Mouse (Mus musculus) kidney, adult 2 months (tissue): ENCODE data around the gene Fhit. TPM values are rescaled to one million over a fixed set of nuclear protein-coding genes. Genes with fewer than 3 reads are reported as not detected.
"Not testable (repeated sequence)": the region's sequence is repeated elsewhere in the genome, so short reads cannot be mapped to it uniquely, and the experiment has no call there.

Source experiments
- DNase-seq: peaks from one replicate; pipeline ENCODE4 v3.0.0; 2021
- H3K27ac ChIP-seq: fragments of 200-500 bp; 2 replicates; pipeline ENCODE4 v1.5.1; 2012; ENCODE audit warnings: low read depth, low read length, control low read depth, inconsistent platforms; ENCODE audit not compliant: insufficient read depth
- H3K27me3 ChIP-seq: fragments of 200-500 bp; replicated peaks from 2 replicates; pipeline ENCODE4 v1.6.1; 2012; ENCODE audit warnings: mild to moderate bottlenecking, moderate library complexity, low read length, inconsistent platforms; ENCODE audit not compliant: control insufficient read depth, insufficient read depth
- H3K36me3 ChIP-seq: fragments of 200-500 bp; 2 replicates; pipeline ENCODE4 v1.6.1; 2012; ENCODE audit warnings: mild to moderate bottlenecking, moderate library complexity, low read length, inconsistent platforms; ENCODE audit not compliant: control insufficient read depth, insufficient read depth
- H3K4me1 ChIP-seq: fragments of 200-500 bp; 2 replicates; pipeline ENCODE4 v1.6.1; 2011; ENCODE audit warnings: low read length; ENCODE audit not compliant: control insufficient read depth, insufficient read depth
- H3K4me3 ChIP-seq: fragments of 200-500 bp; 2 replicates; pipeline ENCODE4 v1.5.1; 2011; ENCODE audit warnings: mild to moderate bottlenecking, low read depth, low read length, control low read depth; ENCODE audit not compliant: insufficient read depth
- CTCF ChIP-seq: fragments of 200-500 bp; conservative IDR thresholded peaks from 2 replicates; pipeline ENCODE4 v1.5.1; 2011; ENCODE audit warnings: low read depth, mild to moderate bottlenecking, control low read depth, low read length, moderate library complexity, mixed read lengths; ENCODE audit not compliant: insufficient read depth, insufficient read length
- POLR2A ChIP-seq: fragments of 200-500 bp; IDR thresholded peaks from one replicate; pipeline ENCODE4 v1.6.1; 2011; ENCODE audit warnings: low read depth, low read length, control low read depth
- WGBS: fragments of 180-500 bp; shearing (Covaris S2); methylation state at CpG from one replicate; pipeline ENCODE4 v1.1.7; 2018; 5-methylcytosine and 5-hydroxymethylcytosine counted together
- polyA plus RNA-seq: library from polyadenylated mRNA; depleted of rRNA; stranded (reverse); fragments of >200 nt; gene quantifications from 2 replicates; pipeline ENCODE4 v1.2.3, GENCODE M21; 2012

Gene Fhit
- polyA plus RNA-seq, 1 experiment: 21.3 TPM

GRCm38 (mm10) chr14:9899494-9899893 lies 1262.3 kb downstream of the Fhit start:
- no peak for DNase-seq
- 68% methylated on average over 2 of the region's 2 CpGs for WGBS
- H3K36me3 ChIP-seq: no peaks in the 10 kb centered on the region

GRCm38 (mm10) chr14:9896556-9896955 lies 1265.3 kb downstream of the Fhit start:
- no peak for TF ChIP-seq CTCF
- TF ChIP-seq POLR2A: no peak
- H3K36me3 ChIP-seq: no peaks in the 10 kb centered on the region
- WGBS: 88% methylated on average over 1 of the region's 1 CpGs
- no peak for DNase-seq
- no peaks in the 10 kb centered on the region for H3K4me1 ChIP-seq
- no peaks in the 10 kb centered on the region for H3K27me3 ChIP-seq
- no peak overlapping the region for H3K27ac ChIP-seq
- no peak overlapping the region for H3K4me3 ChIP-seq

More at GRCm38 (mm10) chr14:9899494-9899893, 1262.3 kb downstream of the Fhit start:
- no peak overlapping the region for H3K4me3 ChIP-seq
- no peak overlapping the region for H3K27ac ChIP-seq
- TF ChIP-seq POLR2A (no peak), CTCF (no peak)
- H3K4me1 ChIP-seq: no peaks in the 10 kb centered on the region
- H3K27me3 ChIP-seq: no peaks in the 10 kb centered on the region

GRCm38 (mm10) chr14:9852041-9852440 lies 1309.8 kb downstream of the Fhit start:
- Histone ChIP-seq H3K27me3 (no peaks in the 10 kb centered on the region), H3K36me3 (no peaks in the 10 kb centered on the region), H3K4me1 (no peaks in the 10 kb centered on the region), H3K27ac (no peak overlapping the region), H3K4me3 (no peak overlapping the region)
- no peak for DNase-seq
- WGBS: 75% methylated on average over 2 of the region's 2 CpGs
- TF ChIP-seq CTCF: no peak

- no peak for TF ChIP-seq POLR2A
- no peak for TF ChIP-seq CTCF
- H3K27me3 ChIP-seq: no peaks in the 10 kb centered on the region
- H3K27ac ChIP-seq: no peak overlapping the region
- DNase-seq: no peak
- H3K4me1 ChIP-seq: no peaks in the 10 kb centered on the region
- H3K36me3 ChIP-seq: no peaks in the 10 kb centered on the region
- no peak overlapping the region for H3K4me3 ChIP-seq
These were observed 1329.5 kb downstream of the Fhit start for GRCm38 (mm10) chr14:9832290-9832689.

- H3K4me3 ChIP-seq, H3K4me1 ChIP-seq, DNase-seq, H3K27me3 ChIP-seq, H3K36me3 ChIP-seq, H3K27ac ChIP-seq: not testable (repeated sequence)
- 77% methylated on average over 8 of the region's 8 CpGs for WGBS
These were observed 1333.1 kb downstream of the Fhit start for GRCm38 (mm10) chr14:9828699-9829240.

- H3K4me1 ChIP-seq: no peaks in the 10 kb centered on the region
- no peak for DNase-seq
- H3K27ac ChIP-seq: no peak overlapping the region
- TF ChIP-seq CTCF: no peak
- TF ChIP-seq POLR2A: no peak
- no peak overlapping the region for H3K4me3 ChIP-seq
- WGBS: 82% methylated on average over 4 of the region's 4 CpGs
- no peaks in the 10 kb centered on the region for H3K27me3 ChIP-seq
- no peaks in the 10 kb centered on the region for H3K36me3 ChIP-seq
These were observed 1345.9 kb downstream of the Fhit start for GRCm38 (mm10) chr14:9815963-9816362.

- H3K27me3 ChIP-seq: no peaks in the 10 kb centered on the region
- H3K4me1 ChIP-seq: no peaks in the 10 kb centered on the region
- H3K4me3 ChIP-seq: no peak overlapping the region
- no peak for DNase-seq
- no peaks in the 10 kb centered on the region; the same call in 1 of the 2 replicates for H3K36me3 ChIP-seq
- TF ChIP-seq CTCF (no peak), POLR2A (no peak)
- H3K27ac ChIP-seq: no peak overlapping the region
- 40% methylated on average over 9 of the region's 9 CpGs for WGBS
These were observed 1350.0 kb downstream of the Fhit start for GRCm38 (mm10) chr14:9811847-9812321.

GRCm38 (mm10) chr14:9811177-9811846 lies 1350.5 kb downstream of the Fhit start:
- H3K4me3 ChIP-seq: no peak overlapping the region
- H3K36me3 ChIP-seq: no peaks in the 10 kb centered on the region; the same call in 1 of the 2 replicates
- H3K27ac ChIP-seq: no peak overlapping the region
- no peaks in the 10 kb centered on the region for H3K4me1 ChIP-seq
- WGBS: 61% methylated on average over 7 of the region's 7 CpGs
- no peaks in the 10 kb centered on the region for H3K27me3 ChIP-seq
- TF ChIP-seq CTCF (no peak), POLR2A (no peak)
- no peak for DNase-seq
